Mouse (Mus musculus) olfactory bulb, adult 2 months (tissue): Measurements from ENCODE around the gene Dlgap4.

Experiments used
- CTCF ChIP-seq: fragments of 200-500 bp; IDR thresholded peaks from 2 replicates; pipeline ENCODE4 v1.5.1; 2012; ENCODE audit warnings: low read depth, mild to moderate bottlenecking, low read length, moderate library complexity; ENCODE audit not compliant: insufficient read depth
- POLR2A ChIP-seq: fragments of 200-500 bp; IDR thresholded peaks from 2 replicates; pipeline ENCODE4 v1.6.1; 2012; ENCODE audit warnings: mild to moderate bottlenecking, low read depth, low read length, moderate library complexity; ENCODE audit not compliant: insufficient read depth

GRCm38 (mm10) chr2:156719549-156720312 lies 106.2 kb downstream of the Dlgap4 start:
- TF ChIP-seq POLR2A (no peak), CTCF (no peak)
